Mouse (Mus musculus) CH12.LX (cell line): ENCODE measurements around the gene Zfp385c. TPM values are rescaled to one million over a fixed set of nuclear protein-coding genes. Genes with fewer than 3 reads are reported as not detected.

Source experiments
- DNase-seq: peaks from one replicate; pipeline ENCODE4 v3.0.0-alpha.2; 2013; ENCODE audit errors: extremely low read depth
- H3K27ac ChIP-seq: 2 replicates; pipeline ENCODE4 v1.5.1; 2012; ENCODE audit warnings: low read depth, mild to moderate bottlenecking, control low read depth, moderate library complexity; ENCODE audit not compliant: insufficient read depth
- H3K27me3 ChIP-seq: replicated peaks from 2 replicates; pipeline ENCODE3; 2012; ENCODE audit warnings: inconsistent platforms
- H3K36me3 ChIP-seq, 2 experiments: replicated peaks in 1 of 2; 2 replicates each; pipeline versions ENCODE3 to v1.6.1; 2012; ENCODE audit warnings: inconsistent platforms in 1 of 2, low read length in 1 of 2, mild to moderate bottlenecking in 1 of 2, mixed read lengths in 1 of 2, moderate library complexity in 1 of 2; ENCODE audit not compliant: control insufficient read depth in 1 of 2, insufficient read depth in 1 of 2
- H3K4me1 ChIP-seq, 2 experiments: 2 replicates each; pipeline ENCODE4 v1.6.1; 2012; ENCODE audit warnings: inconsistent platforms in 1 of 2, moderate library complexity in 1 of 2; ENCODE audit not compliant: insufficient read depth in 2 of 2, control insufficient read depth in 1 of 2
- H3K4me2 ChIP-seq: 2 replicates; pipeline ENCODE4 v1.6.1; 2012; ENCODE audit warnings: low read depth, mild to moderate bottlenecking, control low read depth; ENCODE audit not compliant: poor library complexity, insufficient read depth, severe bottlenecking
- H3K4me3 ChIP-seq, 3 experiments: fragments of 150-350 bp in 1 of 3; sonication (generic) in 1 of 3; replicated peaks in 1 of 3; 2 replicates each; pipeline versions ENCODE3 to v1.5.1; 2011 to 2012; ENCODE audit warnings: low read depth in 2 of 3, low read length in 2 of 3, mild to moderate bottlenecking in 2 of 3, moderate library complexity in 2 of 3, control low read depth in 1 of 3, improper control_type of control experiment in 1 of 3, inconsistent platforms in 1 of 3, mixed read lengths in 1 of 3; ENCODE audit not compliant: poor library complexity in 1 of 3
- H3K79me2 ChIP-seq: replicated peaks from 2 replicates; pipeline ENCODE4 v1.6.1; 2012; ENCODE audit warnings: mild to moderate bottlenecking, moderate library complexity; ENCODE audit not compliant: control insufficient read depth, poor library complexity, insufficient read depth, severe bottlenecking; ENCODE audit errors: extremely low read depth
- H3K9ac ChIP-seq: 2 replicates; pipeline ENCODE4 v1.6.1; 2012; ENCODE audit warnings: low read depth, mild to moderate bottlenecking, control low read depth, moderate library complexity; ENCODE audit not compliant: insufficient read depth
- H3K9me3 ChIP-seq: replicated peaks from 2 replicates; pipeline ENCODE3; 2012; ENCODE audit warnings: low read length, inconsistent platforms, mixed read lengths
- BHLHE40 ChIP-seq: IDR thresholded peaks from 2 replicates; pipeline ENCODE4 v1.6.1; 2011; ENCODE audit warnings: mild to moderate bottlenecking, low read depth, low read length, improper control_type of control experiment
- CTCF ChIP-seq, 2 experiments: IDR thresholded peaks in 1 of 2; conservative IDR thresholded peaks in 1 of 2; 2 replicates each; pipeline ENCODE4 v1.5.1; 2011 to 2012; ENCODE audit warnings: low read depth in 2 of 2, low read length in 2 of 2, improper control_type of control experiment in 1 of 2, inconsistent platforms in 1 of 2, mild to moderate bottlenecking in 1 of 2, moderate library complexity in 1 of 2
- ETS1 ChIP-seq: conservative IDR thresholded peaks from 2 replicates; pipeline ENCODE4 v1.6.1; 2012; ENCODE audit warnings: low read depth, mild to moderate bottlenecking, inconsistent platforms, low read length, improper control_type of control experiment, moderate library complexity
- IRF4 ChIP-seq: IDR thresholded peaks from 2 replicates; pipeline ENCODE4 v1.6.1; 2014; ENCODE audit warnings: low read depth, mild to moderate bottlenecking, inconsistent platforms, low read length, improper control_type of control experiment
- JUN ChIP-seq: IDR thresholded peaks from 2 replicates; pipeline ENCODE4 v1.6.1; 2011; ENCODE audit warnings: low read depth, mild to moderate bottlenecking, low read length, improper control_type of control experiment, moderate library complexity; ENCODE audit not compliant: insufficient read depth
- KAT2A ChIP-seq: IDR thresholded peaks from 2 replicates; pipeline ENCODE4 v1.6.1; 2012; ENCODE audit warnings: low read length, improper control_type of control experiment, inconsistent platforms; ENCODE audit not compliant: insufficient replicate concordance
- MAFK ChIP-seq: IDR thresholded peaks from 2 replicates; pipeline ENCODE4 v1.6.1; 2011; ENCODE audit warnings: low read length, improper control_type of control experiment; ENCODE audit not compliant: insufficient replicate concordance
- MYC ChIP-seq: IDR thresholded peaks from 2 replicates; pipeline ENCODE4 v1.6.1; 2011; ENCODE audit warnings: low read depth, mild to moderate bottlenecking, improper control_type of control experiment, low read length
- NRF1 ChIP-seq: IDR thresholded peaks from 2 replicates; pipeline ENCODE4 v1.6.1; 2014; ENCODE audit warnings: low read depth, mild to moderate bottlenecking, inconsistent platforms, low read length, improper control_type of control experiment, moderate library complexity
- PAX5 ChIP-seq: IDR thresholded peaks from 2 replicates; pipeline ENCODE4 v1.6.1; 2012; ENCODE audit warnings: low read length, inconsistent platforms, mixed read lengths
- RCOR1 ChIP-seq: conservative IDR thresholded peaks from 2 replicates; pipeline ENCODE4 v1.6.1; 2012; ENCODE audit warnings: low read depth, mild to moderate bottlenecking, inconsistent platforms, low read length, improper control_type of control experiment
- SMC3 ChIP-seq: IDR thresholded peaks from 2 replicates; pipeline ENCODE4 v1.6.1; 2011; ENCODE audit warnings: low read depth, low read length, improper control_type of control experiment
- UBTF ChIP-seq: IDR thresholded peaks from 2 replicates; pipeline ENCODE4 v1.6.1; 2012; ENCODE audit warnings: low read depth, mild to moderate bottlenecking, inconsistent platforms, low read length, improper control_type of control experiment, moderate library complexity
- USF2 ChIP-seq: conservative IDR thresholded peaks from 2 replicates; pipeline ENCODE4 v1.6.1; 2011; ENCODE audit warnings: low read depth, low read length, improper control_type of control experiment
- ZC3H11A ChIP-seq: IDR thresholded peaks from 2 replicates; pipeline ENCODE4 v1.6.1; 2012; ENCODE audit warnings: low read depth, mild to moderate bottlenecking, inconsistent platforms, low read length, improper control_type of control experiment
- ZMIZ1 ChIP-seq: IDR thresholded peaks from 2 replicates; pipeline ENCODE4 v1.6.1; 2012; ENCODE audit warnings: low read depth, mild to moderate bottlenecking, inconsistent platforms, low read length, improper control_type of control experiment
- ZNF384 ChIP-seq: IDR thresholded peaks from 2 replicates; pipeline ENCODE4 v1.6.1; 2012; ENCODE audit warnings: low read depth, low read length, improper control_type of control experiment, inconsistent platforms
- dilution Hi-C: fragments of 300-500 bp; cut with MboI; formaldehyde crosslinking; loops from 2 replicates; pipeline ENCODE4 v1.14.3; 2020; ENCODE audit warnings: low sequenced_read_pairs; ENCODE audit not compliant: extremely low pct_unique_long_range_greater_than_20kb, extremely low pct_ligation_motif_present
- in situ Hi-C: fragments of 300-500 bp; cut with MboI; formaldehyde crosslinking; loops from 3 replicates; pipeline ENCODE4 v1.14.3; 2019; ENCODE audit warnings: low sequenced_read_pairs, low pct_ligation_motif_present, low pct_unique_long_range_greater_than_20kb, mixed read lengths
- polyA plus RNA-seq: library from polyadenylated mRNA; unstranded; fragments of >175 nt; gene quantifications from 2 replicates; pipeline ENCODE4 v1.2.1, GENCODE M21; 2012; ENCODE audit warnings: low read depth; ENCODE audit not compliant: insufficient read length
- total RNA-seq, 2 experiments: library from RNA; depleted of rRNA; stranded (reverse); fragments of 300-350 nt in 1 of 2; fragments of >200 nt in 1 of 2; gene quantifications; 2 replicates each; pipeline ENCODE4 v1.2.3; 2012 to 2014

Gene Zfp385c
- total and polyA plus RNA-seq, 3 experiments, result 0.08 to 0.14 TPM; not detected in 1

- in situ Hi-C loops (loop anchor here (5.0 kb wide), 3 partner anchors 71 to 336 kb away; partner anchors contain the start of gene Cnp), dilution Hi-C loops (no loop called here)
- no peak for TF ChIP-seq MYC
- TF ChIP-seq ZNF384, result no peak
- TF ChIP-seq JUN, result no peak
- TF ChIP-seq PAX5, result no peak
- TF ChIP-seq ETS1, result no peak
- TF ChIP-seq UBTF, result no peak
- TF ChIP-seq MAFK, result no peak
- TF ChIP-seq RCOR1, result no peak
- no peak for TF ChIP-seq SMC3
- no peak for TF ChIP-seq ZMIZ1
- TF ChIP-seq BHLHE40, result no peak
- no peak for TF ChIP-seq KAT2A
- TF ChIP-seq USF2, result no peak
- no peak overlapping the region for H3K27ac ChIP-seq
- H3K79me2 ChIP-seq, result no peaks in the 10 kb centered on the region
- no peaks in the 10 kb centered on the region for H3K27me3 ChIP-seq
- no peak for DNase-seq
- H3K4me2 ChIP-seq, result no peak overlapping the region
- no peak overlapping the region for H3K4me3 ChIP-seq
- H3K9me3 ChIP-seq, result no peaks in the 10 kb centered on the region
- no peak overlapping the region for H3K9ac ChIP-seq
- H3K36me3 ChIP-seq, result peaks cover 0 to 63% of the 10 kb centered on the region in 2 experiments
- H3K4me1 ChIP-seq, result peaks cover 8 to 20% of the 10 kb centered on the region in 2 experiments
Observed at GRCm38 (mm10) chr11:100697921-100698320, 5.7 kb upstream of the Zfp385c start.

GRCm38 (mm10) chr11:100694926-100695325 lies 2.7 kb upstream of the Zfp385c start:
- Histone ChIP-seq H3K36me3 (peaks cover 0 to 51% of the 10 kb centered on the region in 2 experiments), H3K27ac (no peak overlapping the region), H3K4me1 (peaks cover 0 to 11% of the 10 kb centered on the region in 2 experiments; a peak in 2 of 4 replicates), H3K9me3 (no peaks in the 10 kb centered on the region), H3K4me3 (no peak overlapping the region), H3K27me3 (no peaks in the 10 kb centered on the region), H3K79me2 (no peaks in the 10 kb centered on the region), H3K9ac (no peak overlapping the region), H3K4me2 (no peak overlapping the region)
- TF ChIP-seq NRF1 (0 out of 2 replicates have a peak, but pooled peaks have one; percentile 18), IRF4 (0 out of 2 replicates have a peak, but pooled peaks have one; percentile 15), JUN (no peak), ZC3H11A (peak; percentile 84), SMC3 (peak; percentile 100), CTCF (conservative IDR thresholded peaks at IDR 0.05 in 1 of 2, IDR thresholded peaks at IDR 0.05 in 1 of 2; ENCODE audit: low read depth in 2 of 2, low read length in 2 of 2) (peak; percentile 95 to 99)
- in situ Hi-C loops, result loop anchor here (5.0 kb wide), 3 partner anchors 68 to 333 kb away; partner anchors contain the start of gene Cnp
- dilution Hi-C loops, result no loop called here
- DNase-seq, result peak; percentile 75
